Mouse (Mus musculus) olfactory bulb, adult 2 months (tissue): Measurements from ENCODE around the gene Nthl1.

Experiments used
- CTCF ChIP-seq: fragments of 200-500 bp; IDR thresholded peaks from 2 replicates; pipeline ENCODE4 v1.5.1; 2012; ENCODE audit warnings: low read depth, mild to moderate bottlenecking, low read length, moderate library complexity; ENCODE audit not compliant: insufficient read depth
- POLR2A ChIP-seq: fragments of 200-500 bp; IDR thresholded peaks from 2 replicates; pipeline ENCODE4 v1.6.1; 2012; ENCODE audit warnings: mild to moderate bottlenecking, low read depth, low read length, moderate library complexity; ENCODE audit not compliant: insufficient read depth

- TF ChIP-seq CTCF: no peak
- TF ChIP-seq POLR2A: no peak
Measured at GRCm38 (mm10) chr17:24595126-24596072, 37.1 kb upstream of the Nthl1 start.
